Mouse (Mus musculus) CD8-positive naive resting alpha-beta T cell, adult 2 months (primary cell): ENCODE measurements around the gene Satb2.

Experiments
- DNase-seq, 2 experiments: peaks; one replicate each; pipeline ENCODE4 v3.0.0; 2022; ENCODE audit warnings: low read depth in 2 of 2, low spot score in 2 of 2

The Satb2 gene

DNA sequence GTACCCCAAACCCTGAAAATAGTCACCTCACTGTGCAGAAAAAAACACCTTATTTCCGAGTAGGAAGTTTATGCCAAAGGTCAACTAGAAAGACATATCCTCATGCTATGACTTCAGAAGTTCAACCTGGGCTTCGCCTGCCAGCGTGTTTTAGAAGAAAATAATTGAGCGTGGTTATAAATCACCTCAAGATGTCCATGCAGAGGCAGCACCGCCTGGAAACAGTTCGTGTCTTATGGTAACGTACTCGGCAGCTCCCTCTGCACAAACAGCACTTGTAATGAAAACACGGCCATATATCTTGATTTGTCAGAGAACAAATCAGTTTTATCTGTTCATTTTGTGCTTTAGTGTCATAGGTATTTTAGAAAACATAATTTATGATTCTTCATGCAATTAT, 44.6 kb downstream of the Satb2 start:
- DNase-seq: no peak

DNA sequence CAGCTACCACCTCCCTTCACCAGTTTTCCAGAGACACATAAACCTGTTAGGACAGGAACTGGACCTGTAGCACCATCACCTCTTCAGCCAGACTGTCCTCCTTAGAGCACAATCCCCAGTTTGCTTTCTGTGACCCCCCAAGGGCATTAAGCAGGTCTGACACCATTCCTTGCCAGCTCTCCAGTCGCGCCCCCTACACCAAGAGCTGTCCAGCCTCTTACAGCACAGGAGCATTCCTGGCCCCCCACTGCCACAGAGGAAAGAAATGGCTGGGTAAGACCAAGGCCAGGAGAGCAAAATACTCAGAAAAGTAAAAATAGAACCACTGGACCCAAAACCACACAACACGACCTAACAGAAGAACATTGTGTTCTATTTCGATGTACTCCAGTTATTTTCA, 48.4 kb downstream of the Satb2 start:
- DNase-seq: no peak

DNA sequence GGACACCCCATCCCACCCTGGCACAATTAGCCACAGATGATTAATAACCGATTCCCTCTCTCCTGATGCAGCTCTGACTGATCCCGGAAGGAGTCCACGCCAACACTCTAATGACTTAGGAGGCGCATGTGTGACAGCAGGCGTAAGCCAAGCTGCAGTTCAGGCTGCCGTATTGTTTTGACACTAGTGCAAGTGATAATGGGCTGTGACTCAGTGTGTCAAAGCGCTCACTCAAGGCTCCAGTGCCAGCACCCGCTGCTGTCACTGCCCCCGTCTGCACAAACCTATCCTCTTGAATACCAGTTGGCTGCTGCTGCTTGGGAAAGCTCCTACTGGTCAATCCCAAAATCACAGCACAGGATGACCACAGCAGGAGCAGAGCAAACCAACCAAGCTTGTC, 49.7 kb downstream of the Satb2 start:
- DNase-seq: no peak

DNA sequence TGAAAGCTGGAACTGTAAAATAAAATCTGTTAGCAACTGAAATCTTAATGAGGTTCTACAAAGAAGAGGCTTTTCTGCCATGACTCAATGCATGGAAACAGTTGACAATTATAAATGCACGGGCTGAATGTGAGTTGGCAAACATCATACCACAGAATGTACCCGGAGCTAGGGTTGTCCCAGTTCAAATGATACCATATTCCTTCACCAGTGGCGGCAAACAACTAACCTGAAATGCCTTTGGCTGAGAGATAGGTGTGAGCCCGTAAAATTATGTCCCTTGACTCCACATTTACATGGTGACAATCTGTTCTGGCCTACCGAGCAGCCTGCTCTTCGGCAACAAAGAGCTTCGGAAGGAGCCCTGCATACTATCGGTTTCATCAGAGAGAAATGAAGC, 58.0 kb downstream of the Satb2 start:
- no peak for DNase-seq

DNA sequence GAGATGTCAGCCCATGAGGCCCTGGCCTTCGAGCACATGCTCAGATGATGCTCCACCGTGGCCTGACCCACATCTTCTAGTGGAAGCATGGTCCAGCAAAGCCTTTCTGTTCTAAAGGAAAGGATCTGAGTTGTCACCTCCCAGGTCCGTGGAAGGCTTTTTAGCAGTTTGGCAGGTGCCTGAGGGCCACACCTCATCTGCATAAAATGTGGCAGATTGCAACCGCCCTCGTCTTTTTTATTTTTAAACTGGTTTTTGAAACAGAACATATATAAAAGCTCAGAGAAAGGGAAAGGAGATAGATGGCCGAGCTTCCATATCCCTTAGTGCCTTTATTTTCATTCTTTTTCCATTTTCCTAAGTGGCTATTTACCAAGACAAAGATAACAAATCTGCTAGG, 64.2 kb downstream of the Satb2 start:
- DNase-seq: no peak

DNA sequence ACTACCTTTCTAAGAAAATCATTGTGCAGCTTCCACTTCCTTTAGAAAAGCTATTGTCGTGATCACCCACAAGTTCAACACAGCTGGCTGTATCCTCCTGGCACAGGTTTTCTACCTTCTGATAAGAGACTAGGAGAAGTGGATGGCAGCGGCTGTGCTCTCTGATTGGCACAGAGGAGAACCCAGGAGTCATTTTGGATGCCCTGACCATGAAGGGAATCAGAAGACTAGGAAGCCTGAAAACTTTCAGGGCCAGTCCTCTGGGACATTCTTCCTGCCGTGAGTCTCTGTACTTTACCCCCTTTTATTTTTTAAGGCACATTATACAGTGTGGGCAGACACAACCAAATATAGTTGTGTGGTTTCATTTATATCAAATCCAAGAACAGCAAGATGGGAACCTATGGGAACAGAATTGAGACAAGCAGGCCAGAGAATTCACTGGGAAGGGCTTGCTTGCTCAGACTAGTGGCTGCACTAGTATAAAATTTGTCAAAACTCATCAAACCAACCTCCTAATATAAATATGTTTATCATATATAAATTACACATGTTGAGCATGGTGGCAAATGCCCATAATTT, 77.7 kb downstream of the Satb2 start:
- DNase-seq: no peak

DNA sequence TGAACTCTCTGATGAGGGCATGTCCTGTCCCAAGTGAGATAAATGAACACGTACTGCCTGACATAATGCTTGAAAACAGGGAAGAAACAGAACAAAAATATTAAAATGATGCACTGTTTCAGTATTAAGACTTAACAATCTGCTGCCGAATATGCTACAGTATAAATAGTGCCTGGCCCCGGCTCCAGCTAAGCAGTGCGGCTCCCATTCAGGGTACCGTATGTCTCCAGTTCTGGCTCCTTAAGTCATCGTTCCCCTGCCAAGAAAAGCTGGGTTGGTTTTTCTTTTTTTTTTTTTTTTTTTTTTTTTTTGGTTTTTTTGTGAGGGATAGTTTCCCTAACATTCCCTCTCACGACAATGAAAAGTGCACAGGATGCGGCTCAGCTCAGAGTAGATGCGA, 78.3 kb downstream of the Satb2 start:
- no peak for DNase-seq

DNA sequence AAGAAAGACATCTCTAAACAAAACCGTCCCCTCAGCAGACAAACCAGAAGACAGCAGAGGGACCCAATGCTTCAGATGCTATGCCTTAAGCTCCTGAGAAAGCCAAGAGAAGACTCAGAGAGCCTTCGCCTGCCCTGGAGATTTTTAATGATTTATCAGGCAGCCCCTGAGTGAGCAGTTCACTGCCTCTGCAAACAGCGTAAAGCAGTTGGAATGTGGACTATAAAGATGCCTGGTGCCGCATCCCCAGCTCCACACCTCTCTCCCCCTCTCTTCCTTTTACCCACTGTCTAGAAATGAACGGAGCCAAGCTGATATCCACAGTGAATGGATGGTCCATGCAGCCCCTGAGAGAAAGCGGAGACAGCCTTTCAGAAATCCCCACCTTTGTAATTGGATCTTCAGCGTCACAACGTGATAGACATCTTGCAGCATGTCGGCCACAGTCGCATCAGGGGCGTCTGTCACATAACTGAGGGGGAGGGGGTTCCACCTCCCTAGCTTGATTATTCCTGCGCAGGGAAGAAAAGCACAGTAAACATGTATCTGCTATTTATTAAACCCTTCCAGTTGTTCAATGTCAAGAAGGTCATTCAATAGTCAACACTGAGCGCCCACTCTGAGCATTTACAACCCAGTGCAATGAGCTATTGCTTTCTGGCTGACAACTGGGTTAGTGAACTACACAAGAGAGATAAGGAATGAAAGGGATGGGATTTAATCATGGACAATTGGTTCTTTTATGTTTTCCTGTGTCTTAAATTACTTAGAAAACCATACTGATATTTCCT, 79.6 kb downstream of the Satb2 start:
- no peak for DNase-seq

DNA sequence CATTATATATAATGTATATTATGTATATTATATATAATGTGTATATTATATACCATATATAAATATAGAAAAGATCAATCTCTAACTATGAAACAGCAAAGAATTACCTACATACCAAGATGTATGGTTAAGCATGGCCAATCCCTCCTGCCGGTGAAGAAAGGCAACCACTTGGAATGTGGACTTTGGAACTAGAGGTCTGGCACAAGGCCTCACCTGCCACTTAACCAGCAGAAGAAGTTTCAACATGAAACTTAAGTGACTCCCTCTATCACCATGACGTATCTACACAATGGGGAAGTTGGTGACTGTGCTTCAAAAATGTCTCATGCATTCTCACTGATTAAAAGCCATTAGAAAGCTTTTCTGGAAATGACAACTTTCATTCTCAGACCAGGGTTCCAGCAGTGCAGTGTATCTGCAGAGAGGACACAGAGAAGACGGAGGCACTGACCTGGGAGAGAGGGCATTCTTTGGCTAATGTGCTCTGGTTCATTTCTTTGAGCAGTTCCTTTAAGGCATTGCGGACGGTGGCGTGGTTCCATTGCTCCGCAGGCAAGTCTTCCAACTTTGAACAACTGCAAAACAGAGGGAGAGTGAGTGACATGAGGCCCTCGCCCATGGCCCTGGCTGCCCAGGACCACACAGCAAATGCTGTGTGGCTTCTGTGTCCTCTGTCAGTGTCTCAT, 80.8 kb downstream of the Satb2 start:
- no peak for DNase-seq

DNA sequence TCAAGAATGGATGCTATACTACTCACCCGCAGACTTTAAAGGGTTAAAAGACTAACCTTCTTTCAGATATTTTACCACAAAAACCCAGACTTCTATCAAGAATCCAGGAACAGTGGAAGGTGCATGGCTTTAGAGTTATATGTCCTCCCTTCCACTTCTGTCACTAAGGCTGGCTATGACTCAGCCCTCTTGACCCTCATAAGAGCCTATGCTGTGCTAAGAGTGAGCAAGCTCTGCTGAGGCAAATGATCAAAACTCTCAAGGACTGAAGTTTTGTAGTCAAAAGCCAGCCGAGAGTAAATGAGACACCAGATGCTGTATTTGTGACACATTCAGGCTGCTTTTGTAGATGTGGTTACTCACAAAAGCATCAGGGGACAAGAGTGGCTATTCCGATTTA, 81.8 kb downstream of the Satb2 start:
- DNase-seq: no peak

DNA sequence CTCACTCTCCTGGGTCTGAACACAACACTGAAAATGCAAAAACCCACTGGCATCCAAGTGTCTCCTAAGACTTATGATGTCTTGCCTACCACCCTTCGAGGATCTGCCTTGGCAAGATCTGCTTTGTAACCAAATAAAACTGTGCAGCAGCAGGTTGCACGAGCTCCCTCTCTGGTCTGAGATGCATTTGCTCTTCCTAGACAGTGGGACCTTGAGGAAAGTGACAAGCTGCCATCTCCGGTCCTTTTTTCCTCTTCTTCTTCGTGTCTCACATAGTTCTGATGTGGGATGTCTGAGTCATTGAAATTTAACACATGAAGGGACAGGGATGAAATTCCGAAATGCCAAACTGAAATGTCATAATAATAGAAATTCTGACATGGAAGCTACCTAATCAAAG, 85.7 kb downstream of the Satb2 start:
- no peak for DNase-seq

DNA sequence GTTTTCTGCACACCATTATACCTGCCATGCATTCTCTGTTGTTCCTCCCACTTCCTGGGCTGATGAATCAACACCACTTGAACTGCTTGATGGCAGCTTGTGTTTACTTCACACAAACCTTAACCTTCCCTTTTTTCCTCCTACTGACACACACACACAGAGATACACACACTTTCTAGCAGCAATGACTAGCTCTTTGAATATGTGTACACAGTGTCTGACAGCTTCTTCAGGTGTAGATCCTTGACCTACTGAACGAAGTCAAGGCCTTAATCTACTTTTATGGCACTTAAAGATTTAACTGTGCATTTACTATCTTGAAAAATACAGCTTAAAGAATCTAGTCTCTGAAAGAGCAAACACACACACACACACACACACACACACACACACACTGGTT, 89.5 kb downstream of the Satb2 start:
- no peak for DNase-seq

DNA sequence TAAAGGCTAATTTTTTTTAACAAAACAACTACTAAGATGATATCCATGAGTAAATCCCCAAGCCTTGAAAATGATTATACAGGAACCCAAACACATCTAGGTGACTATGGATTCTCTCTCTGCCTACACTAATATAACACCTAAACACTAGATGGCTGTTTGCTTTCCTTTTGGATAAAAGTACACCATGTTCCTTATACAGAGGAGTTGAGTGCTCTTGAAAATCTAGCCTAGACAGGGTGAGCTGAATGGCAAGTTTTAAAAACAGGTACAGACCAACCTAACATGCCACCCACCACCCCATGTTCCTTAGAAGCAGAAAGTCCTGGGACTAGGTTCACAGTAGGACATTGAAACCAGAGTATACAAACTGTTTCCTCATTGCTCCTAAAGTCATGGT, 90.9 kb downstream of the Satb2 start:
- no peak for DNase-seq

DNA sequence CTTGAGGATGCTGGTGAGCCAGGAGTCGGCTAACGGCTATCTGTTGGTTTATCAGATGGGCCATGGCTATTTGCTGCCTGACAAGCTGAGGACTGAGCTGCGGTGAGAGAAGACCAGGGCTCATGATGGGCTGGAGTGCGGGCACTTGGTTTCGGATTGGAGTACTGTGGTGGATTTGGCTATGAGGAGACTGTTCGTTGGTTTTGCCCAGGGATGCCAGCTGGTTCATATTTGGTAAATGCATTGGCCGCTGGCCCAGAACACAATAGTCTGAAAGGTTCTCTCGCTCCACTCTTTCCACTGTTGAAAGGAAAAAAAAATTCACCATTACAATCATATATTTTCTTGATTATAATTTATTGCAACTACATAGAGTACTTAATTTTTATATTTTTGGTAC, 107.0 kb downstream of the Satb2 start:
- no peak for DNase-seq

DNA sequence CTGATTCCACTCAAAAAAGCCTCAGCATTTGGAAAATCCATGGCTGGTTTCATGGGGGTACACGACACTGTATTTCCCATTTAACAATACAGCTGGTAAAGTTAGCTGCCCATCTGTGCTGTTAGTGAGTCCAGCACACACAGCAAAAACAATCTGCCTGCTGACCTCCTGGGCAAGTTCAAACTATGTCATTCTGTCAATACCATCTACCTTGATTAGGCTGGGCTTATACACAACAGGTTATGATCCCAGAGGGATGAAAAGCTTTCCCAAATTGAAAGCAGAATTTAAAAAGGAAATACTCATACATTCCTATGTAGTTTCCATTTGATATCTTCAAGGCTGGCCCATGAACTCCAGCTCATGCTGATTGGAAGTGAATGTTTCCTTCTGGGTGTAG, 113.2 kb downstream of the Satb2 start:
- no peak for DNase-seq

DNA sequence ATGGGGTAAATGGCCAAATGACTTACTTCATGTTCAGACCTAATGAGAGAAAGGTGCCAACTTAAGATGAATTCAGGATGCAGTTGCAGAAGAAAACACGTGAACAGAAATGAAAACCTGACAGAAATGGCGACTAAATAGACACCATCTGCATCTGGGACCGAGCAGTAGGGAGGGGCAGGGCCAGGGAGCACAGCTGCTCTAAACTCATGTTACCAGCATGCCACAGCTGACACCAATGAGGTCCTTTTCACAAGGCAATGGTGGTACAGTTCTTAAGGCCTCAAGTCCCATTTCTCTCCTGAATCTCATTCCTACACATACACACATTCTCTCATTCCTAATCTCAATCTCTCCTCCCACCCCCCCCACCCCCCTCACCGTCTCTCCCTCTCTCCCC, 115.7 kb downstream of the Satb2 start:
- no peak for DNase-seq

DNA sequence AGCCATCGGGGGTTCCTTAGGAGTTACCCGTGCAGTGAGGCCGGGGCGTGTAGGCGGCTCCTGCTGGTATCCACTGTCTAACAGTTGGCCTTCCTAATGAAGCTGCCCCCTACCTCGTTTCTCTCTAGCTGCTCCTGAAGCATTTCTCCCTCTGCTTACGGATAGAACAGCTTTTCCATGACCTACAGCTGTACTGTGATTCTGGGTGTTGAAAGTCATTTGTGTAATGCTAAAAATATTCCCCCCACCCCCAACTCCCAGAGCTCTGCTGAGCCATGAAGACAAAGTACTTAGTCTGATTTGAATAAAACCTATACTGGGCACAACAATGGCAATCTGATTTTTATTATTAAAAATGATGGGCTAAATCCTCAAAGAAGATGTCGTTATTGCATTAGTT, 121.2 kb downstream of the Satb2 start:
- DNase-seq: no peak

DNA sequence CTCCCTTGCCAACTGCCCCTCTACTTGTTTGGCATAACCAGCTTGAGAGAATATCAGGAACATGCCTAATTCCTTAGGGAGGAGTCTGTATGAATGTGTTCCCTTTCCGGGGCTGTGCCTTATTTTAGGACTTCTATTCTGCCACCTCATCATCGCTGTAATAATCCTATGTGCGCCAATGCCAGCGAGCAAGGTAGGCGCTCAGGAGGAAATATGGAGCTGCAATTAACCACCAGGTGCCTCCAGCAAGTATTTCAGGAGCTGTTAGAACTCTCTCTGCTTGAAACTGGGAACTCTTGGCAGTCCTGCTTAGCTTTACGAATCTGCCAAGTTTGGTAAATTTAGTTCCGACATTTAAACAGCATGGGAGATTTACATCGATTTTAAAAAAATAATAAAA, 128.0 kb downstream of the Satb2 start:
- DNase-seq: no peak

DNA sequence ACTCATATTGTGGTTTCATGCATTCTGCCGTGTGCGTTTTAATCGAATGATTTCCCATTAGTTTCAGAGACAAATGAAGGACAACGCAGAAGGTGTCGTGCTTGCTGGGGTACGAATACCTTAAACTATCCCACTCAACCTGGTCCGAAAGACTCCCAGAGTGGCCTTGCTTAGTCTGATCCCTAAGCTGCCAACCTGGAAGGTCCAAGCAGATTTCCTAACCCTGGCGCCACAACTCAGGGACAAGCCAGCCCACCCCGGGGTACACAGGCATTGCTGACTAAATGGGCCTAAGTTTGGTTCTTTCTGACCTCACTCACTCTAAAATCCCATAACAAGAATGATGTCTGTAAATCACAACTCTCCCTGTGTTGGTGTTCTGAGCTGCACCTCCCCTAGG, 132.1 kb downstream of the Satb2 start:
- DNase-seq: no peak

DNA sequence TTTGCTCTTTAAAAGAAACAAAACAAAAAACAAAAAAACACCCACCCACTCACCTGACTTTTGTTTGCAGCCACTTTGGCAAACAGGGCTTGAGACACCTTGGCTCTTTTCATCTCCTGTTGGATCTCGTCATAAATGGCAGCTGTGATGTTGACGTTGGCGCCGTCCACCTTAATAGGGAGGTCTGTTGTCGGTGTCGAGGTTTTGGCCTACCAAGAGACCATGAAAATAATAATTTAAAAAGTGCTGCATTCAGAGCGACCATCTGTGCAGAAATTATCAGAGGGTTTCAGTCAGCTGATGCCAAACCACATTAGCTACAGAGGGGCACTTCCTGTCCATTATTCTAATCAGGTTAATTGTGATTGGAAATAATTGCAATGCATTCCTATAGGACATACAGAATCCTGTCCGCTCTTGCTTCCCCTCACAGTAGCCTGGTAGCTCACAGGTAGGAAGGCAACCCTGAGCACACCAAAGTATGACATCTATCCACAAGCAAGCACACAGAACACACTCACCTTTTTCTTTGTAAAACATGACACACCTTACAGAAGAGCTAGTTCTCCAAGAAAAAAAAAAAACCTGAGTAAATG, 132.8 kb downstream of the Satb2 start:
- DNase-seq: no peak

DNA sequence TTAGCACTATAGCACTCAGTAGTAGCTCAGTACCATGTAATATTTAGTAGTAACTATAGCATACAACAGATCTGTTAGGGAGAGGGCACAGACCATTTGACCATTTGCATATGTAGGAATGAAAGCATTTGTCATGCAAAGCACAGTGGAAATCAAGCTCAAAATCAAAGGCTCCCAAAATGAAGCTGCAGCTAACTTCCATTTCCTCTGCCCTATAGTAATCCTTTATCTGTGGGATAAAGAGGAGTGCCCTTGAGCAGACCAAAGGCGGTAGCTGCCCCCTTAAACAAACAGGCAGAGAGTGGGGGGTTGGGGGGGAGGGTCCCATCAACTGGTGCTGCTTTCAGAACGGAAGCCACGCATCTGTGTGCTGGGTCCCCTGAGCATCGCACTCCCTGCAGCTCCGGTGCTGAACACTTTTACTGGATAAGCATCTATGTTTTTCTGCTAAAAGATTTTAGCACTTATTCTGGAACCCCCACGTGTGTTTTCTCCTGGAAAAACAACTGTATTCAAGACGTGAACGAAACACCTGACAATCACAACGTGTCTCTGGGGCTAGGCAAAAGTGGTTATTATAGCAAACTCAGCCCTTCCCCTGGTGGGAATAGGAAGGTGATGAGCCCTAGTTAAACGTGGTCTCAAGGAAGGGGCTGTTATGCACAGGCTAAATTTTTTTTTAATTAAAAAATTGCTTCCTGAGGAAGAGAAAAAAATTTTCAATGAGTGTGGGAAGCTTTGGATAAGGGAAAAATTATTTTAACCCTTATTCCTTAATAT, 133.7 kb downstream of the Satb2 start:
- no peak for DNase-seq
